Mouse (Mus musculus): ENCODE measurements around the gene Cep70. TPM values are rescaled to one million over a fixed set of nuclear protein-coding genes. Genes with fewer than 3 reads are reported as not detected.

The Cep70 gene
- 10.7 and 11.7 TPM in 2 replicates for polyA plus RNA-seq (2021; fragmentation: Nextera tagmentation)
- long read RNA-seq, experiment 1, transcript Cep70-201 (18 exons, 2,606 nt): major isoform, 7 of 46 reads
- long read RNA-seq, experiment 1, transcript Cep70-207 (6 exons, 1,768 nt): minor isoform, 6 of 46 reads
- long read RNA-seq, experiment 1, partial matches to known transcripts: 16 of 46 reads
- long read RNA-seq, experiment 1, other reads (novel, unspliced or antisense): 16 of 46 reads
- long read RNA-seq, experiment 2, transcript Cep70-207 (6 exons, 1,768 nt): major isoform, 5 of 15 reads
- long read RNA-seq, experiment 2, partial matches to known transcripts: 7 of 15 reads
- long read RNA-seq, experiment 2, other reads (novel, unspliced or antisense): 2 of 15 reads

DNA sequence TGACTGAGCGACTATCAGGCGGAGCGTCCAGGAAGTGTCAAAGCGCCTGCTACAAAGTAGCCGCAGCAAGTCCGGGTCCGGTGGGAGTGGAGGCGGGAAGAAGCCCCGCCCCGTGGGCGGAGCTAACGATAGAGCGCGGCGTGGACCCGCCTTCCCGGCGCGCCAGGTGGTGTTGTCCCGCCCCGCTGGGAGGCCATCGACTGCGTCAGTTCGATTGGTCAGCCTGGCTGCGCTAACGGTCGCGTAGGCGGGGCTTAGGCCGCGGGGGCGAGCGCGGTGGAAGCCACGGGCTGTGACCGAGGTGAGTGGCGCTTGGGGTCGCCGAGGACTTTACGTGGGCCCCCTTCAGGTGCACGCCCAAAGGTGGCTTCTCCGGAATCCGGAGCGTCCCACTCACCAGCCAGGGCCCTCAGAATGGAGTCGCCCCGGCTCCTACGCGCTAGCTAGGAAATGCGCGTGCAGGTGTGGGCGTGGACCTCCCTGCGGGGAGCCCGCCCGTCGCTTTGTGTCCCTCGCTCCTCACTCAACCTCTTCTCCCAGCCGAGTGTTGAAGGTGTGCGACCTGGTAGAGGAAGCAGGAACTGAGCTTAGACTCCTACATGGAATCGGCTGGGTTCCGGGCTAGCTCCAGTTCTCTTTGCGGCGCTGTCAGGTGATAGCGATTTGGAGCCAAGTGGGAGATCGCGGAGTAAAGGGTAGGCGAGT, at the start of gene Cep70:
Cep70 (plus strand) TSS at position 178 of the 705 bp plus-strand sequence.

DNA sequence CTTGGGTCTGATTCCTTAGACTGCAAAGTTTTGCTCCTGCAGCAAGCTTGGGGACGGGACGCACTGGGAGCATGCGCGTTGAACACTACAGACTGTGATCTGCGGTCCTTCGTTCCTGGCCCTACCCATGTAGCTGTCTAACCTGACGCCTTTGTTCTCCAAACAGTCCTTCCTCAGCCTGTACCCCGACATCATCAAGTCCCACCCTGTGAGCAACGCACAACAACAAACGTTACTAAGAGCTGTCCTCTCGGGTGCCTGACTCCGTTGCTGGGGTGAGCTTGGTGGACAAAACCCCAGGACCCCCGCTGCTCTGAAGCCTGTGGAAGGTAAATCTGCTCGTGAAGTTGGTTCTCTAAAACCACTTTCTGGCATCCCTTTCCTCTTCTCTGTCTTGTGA, 6.0 kb upstream of the Cep70 start, which contains the start of gene Faiml:
Faiml (minus strand) TSS at position 101 of the 400 bp plus-strand sequence.

Other genes with a start within 250 kb of the Cep70 start
- gene Gm1123, start 207.7 kb upstream of the Cep70 start, polyA plus RNA-seq (2021; fragmentation: Nextera tagmentation): 0.12 TPM in 1 of 2 replicates, not detected in the other
- gene Pik3cb, start 102.7 kb upstream of the Cep70 start, polyA plus RNA-seq (2021; fragmentation: Nextera tagmentation): 3.0 and 4.2 TPM in 2 replicates
- not detected in 2 replicates for gene Faiml, start 6.1 kb upstream of the Cep70 start, polyA plus RNA-seq (2021; fragmentation: Nextera tagmentation)
- gene Esyt3, start 115.2 kb downstream of the Cep70 start, polyA plus RNA-seq (2021; fragmentation: Nextera tagmentation): 0.18 and 0.40 TPM in 2 replicates
- gene Mras, start 194.0 kb downstream of the Cep70 start, polyA plus RNA-seq (2021; fragmentation: Nextera tagmentation): 199 and 326 TPM in 2 replicates
- 0.71 and 0.78 TPM in 2 replicates for gene Nme9, start 208.1 kb downstream of the Cep70 start, polyA plus RNA-seq (2021; fragmentation: Nextera tagmentation)

Measured in left cerebral cortex, adult 6 months (tissue).